Mouse (Mus musculus): Measurements from ENCODE around the gene Pptc7. TPM values are rescaled to one million over a fixed set of nuclear protein-coding genes. Genes with fewer than 3 reads are reported as not detected.

The Pptc7 gene
- polyA plus RNA-seq, 1 experiment = 18.7 TPM

DNA sequence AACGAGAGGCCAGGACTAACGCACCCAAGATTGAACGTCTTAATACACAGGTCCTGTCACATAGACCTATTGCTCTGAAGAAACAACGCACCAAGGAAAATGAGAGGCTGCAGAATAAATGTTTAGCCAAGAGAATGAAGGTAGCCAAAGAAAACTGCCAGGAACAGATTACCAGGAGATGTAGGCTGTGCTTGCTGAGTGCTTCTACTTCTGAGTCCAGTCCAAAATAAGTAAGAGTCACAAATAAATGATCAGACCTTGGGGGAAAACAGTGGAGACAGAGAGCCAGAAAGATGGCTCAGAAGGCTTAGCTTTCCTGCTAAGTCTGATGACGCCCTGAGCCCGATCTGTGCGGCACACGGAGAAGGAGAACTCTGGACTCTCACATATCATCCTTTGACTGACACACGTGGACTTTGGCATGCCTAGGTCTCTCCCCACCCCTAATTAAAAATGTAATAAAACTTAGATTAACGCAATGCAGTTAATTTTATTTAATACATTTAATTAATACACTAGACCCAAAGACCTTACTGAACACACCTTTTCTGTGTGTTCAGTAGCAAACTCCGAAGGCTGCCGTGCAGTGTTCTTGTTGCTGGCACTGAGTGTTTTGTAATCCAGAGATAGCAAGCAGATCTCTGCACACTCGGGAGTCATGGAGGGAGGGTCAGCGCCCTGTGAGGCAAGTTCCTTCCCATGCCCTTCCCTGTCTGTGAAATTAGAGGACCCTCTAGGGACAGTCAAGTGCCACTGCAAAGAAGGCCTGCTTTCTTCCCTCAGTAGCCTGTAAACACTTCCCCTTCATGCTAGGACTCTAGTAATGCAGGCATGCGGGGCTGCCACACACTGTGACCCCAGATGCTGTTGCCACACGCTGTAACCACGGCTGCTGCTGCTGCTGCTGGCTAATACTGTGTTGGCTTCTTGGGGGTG is 18.9 kb downstream of the Pptc7 start:
- Histone ChIP-seq H3K9me3 (replicated peaks; ENCODE audit: control insufficient read depth, insufficient read depth, low read length, poor library complexity, severe bottlenecking) (no peaks in the 10 kb centered on the region), H3K27ac (ENCODE audit: insufficient read depth, low read length) (no peak overlapping the region), H3K9ac (ENCODE audit: low read depth, poor library complexity, severe bottlenecking) (no peak overlapping the region), H3K4me1 (ENCODE audit: control insufficient read depth, insufficient read depth, low read length) (peaks cover 2% of the 10 kb centered on the region), H3K4me3 (ENCODE audit: low read depth, low read length) (no peak overlapping the region), H3K36me3 (ENCODE audit: control insufficient read depth, insufficient read depth, low read length, poor library complexity, severe bottlenecking) (no peaks in the 10 kb centered on the region), H3K27me3 (ENCODE audit: control insufficient read depth, insufficient read depth, low read length, poor library complexity, severe bottlenecking) (no peaks in the 10 kb centered on the region)
- no peak for TF ChIP-seq CTCF (IDR thresholded peaks at IDR 0.05; ENCODE audit: low read depth, low read length)

- Histone ChIP-seq H3K27me3 (ENCODE audit: control insufficient read depth, insufficient read depth, low read length, poor library complexity, severe bottlenecking) (no peaks in the 10 kb centered on the region), H3K36me3 (ENCODE audit: control insufficient read depth, insufficient read depth, low read length, poor library complexity, severe bottlenecking) (no peaks in the 10 kb centered on the region), H3K4me3 (ENCODE audit: low read depth, low read length) (no peak overlapping the region), H3K9me3 (replicated peaks; ENCODE audit: control insufficient read depth, insufficient read depth, low read length, poor library complexity, severe bottlenecking) (no peaks in the 10 kb centered on the region), H3K9ac (ENCODE audit: low read depth, poor library complexity, severe bottlenecking) (no peak overlapping the region), H3K4me1 (ENCODE audit: control insufficient read depth, insufficient read depth, low read length) (peaks cover 2% of the 10 kb centered on the region), H3K27ac (ENCODE audit: insufficient read depth, low read length) (no peak overlapping the region)
- TF ChIP-seq EP300 (IDR thresholded peaks at IDR 0.05; ENCODE audit: insufficient read depth, low read depth, low read length) (no peak), CTCF (IDR thresholded peaks at IDR 0.05; ENCODE audit: low read depth, low read length) (no peak), POLR2A (IDR thresholded peaks at IDR 0.05; ENCODE audit: insufficient read depth, low read length) (no peak)
Observed at GRCm38 (mm10) chr5:122303937-122304336, 19.8 kb downstream of the Pptc7 start.

GRCm38 (mm10) chr5:122304541-122304940 is 20.4 kb downstream of the Pptc7 start:
- H3K4me3 ChIP-seq (ENCODE audit: low read depth, low read length) = no peak overlapping the region
- no peaks in the 10 kb centered on the region for H3K27me3 ChIP-seq (ENCODE audit: control insufficient read depth, insufficient read depth, low read length, poor library complexity, severe bottlenecking)
- H3K27ac ChIP-seq (ENCODE audit: insufficient read depth, low read length) = no peak overlapping the region
- H3K9ac ChIP-seq (ENCODE audit: low read depth, poor library complexity, severe bottlenecking) = no peak overlapping the region
- TF ChIP-seq POLR2A (IDR thresholded peaks at IDR 0.05; ENCODE audit: insufficient read depth, low read length) = no peak
- TF ChIP-seq CTCF (IDR thresholded peaks at IDR 0.05; ENCODE audit: low read depth, low read length) = no peak
- TF ChIP-seq EP300 (IDR thresholded peaks at IDR 0.05; ENCODE audit: insufficient read depth, low read depth, low read length) = no peak
- no peaks in the 10 kb centered on the region for H3K36me3 ChIP-seq (ENCODE audit: control insufficient read depth, insufficient read depth, low read length, poor library complexity, severe bottlenecking)
- H3K4me1 ChIP-seq (ENCODE audit: control insufficient read depth, insufficient read depth, low read length) = peaks cover 2% of the 10 kb centered on the region
- H3K9me3 ChIP-seq (replicated peaks; ENCODE audit: control insufficient read depth, insufficient read depth, low read length, poor library complexity, severe bottlenecking) = no peaks in the 10 kb centered on the region

DNA sequence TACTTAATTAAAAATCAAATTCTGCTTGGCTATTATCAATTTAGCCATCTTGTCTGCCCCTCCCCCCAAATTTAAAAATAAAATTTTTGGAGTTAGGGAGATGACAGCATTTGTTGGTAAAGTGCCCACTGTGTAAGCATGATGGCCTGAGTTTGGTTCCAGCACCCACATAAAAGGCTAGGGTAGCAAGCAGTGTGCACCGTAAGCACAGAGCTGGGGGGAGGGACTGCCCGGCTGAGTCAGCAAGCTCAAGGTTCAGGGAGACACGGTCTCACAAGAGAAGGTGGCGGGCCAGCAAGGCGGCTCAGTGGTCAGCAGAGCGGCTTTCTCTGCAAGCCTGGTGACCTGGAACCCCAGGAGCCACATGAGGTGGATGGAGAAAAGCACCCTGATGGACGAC is 21.3 kb downstream of the Pptc7 start:
- H3K4me3 ChIP-seq (ENCODE audit: low read depth, low read length) = no peak overlapping the region
- no peaks in the 10 kb centered on the region for H3K9me3 ChIP-seq (replicated peaks; ENCODE audit: control insufficient read depth, insufficient read depth, low read length, poor library complexity, severe bottlenecking)
- H3K27ac ChIP-seq (ENCODE audit: insufficient read depth, low read length) = no peak overlapping the region
- no peak overlapping the region for H3K9ac ChIP-seq (ENCODE audit: low read depth, poor library complexity, severe bottlenecking)
- H3K4me1 ChIP-seq (ENCODE audit: control insufficient read depth, insufficient read depth, low read length) = peaks cover 2% of the 10 kb centered on the region
- no peaks in the 10 kb centered on the region for H3K27me3 ChIP-seq (ENCODE audit: control insufficient read depth, insufficient read depth, low read length, poor library complexity, severe bottlenecking)
- H3K36me3 ChIP-seq (ENCODE audit: control insufficient read depth, insufficient read depth, low read length, poor library complexity, severe bottlenecking) = no peaks in the 10 kb centered on the region
- TF ChIP-seq EP300 (IDR thresholded peaks at IDR 0.05; ENCODE audit: insufficient read depth, low read depth, low read length) (no peak), POLR2A (IDR thresholded peaks at IDR 0.05; ENCODE audit: insufficient read depth, low read length) (no peak), CTCF (IDR thresholded peaks at IDR 0.05; ENCODE audit: low read depth, low read length) (no peak)

GRCm38 (mm10) chr5:122306536-122306935 is 22.4 kb downstream of the Pptc7 start:
- Histone ChIP-seq H3K27ac (ENCODE audit: insufficient read depth, low read length) (no peak overlapping the region), H3K4me1 (ENCODE audit: control insufficient read depth, insufficient read depth, low read length) (peaks cover 2% of the 10 kb centered on the region), H3K4me3 (ENCODE audit: low read depth, low read length) (no peak overlapping the region), H3K27me3 (ENCODE audit: control insufficient read depth, insufficient read depth, low read length, poor library complexity, severe bottlenecking) (no peaks in the 10 kb centered on the region), H3K9ac (ENCODE audit: low read depth, poor library complexity, severe bottlenecking) (no peak overlapping the region), H3K36me3 (ENCODE audit: control insufficient read depth, insufficient read depth, low read length, poor library complexity, severe bottlenecking) (no peaks in the 10 kb centered on the region), H3K9me3 (replicated peaks; ENCODE audit: control insufficient read depth, insufficient read depth, low read length, poor library complexity, severe bottlenecking) (no peaks in the 10 kb centered on the region)
- TF ChIP-seq CTCF (IDR thresholded peaks at IDR 0.05; ENCODE audit: low read depth, low read length) = no peak
- no peak for TF ChIP-seq EP300 (IDR thresholded peaks at IDR 0.05; ENCODE audit: insufficient read depth, low read depth, low read length)
- no peak for TF ChIP-seq POLR2A (IDR thresholded peaks at IDR 0.05; ENCODE audit: insufficient read depth, low read length)

GRCm38 (mm10) chr5:122310699-122311098 is 26.5 kb downstream of the Pptc7 start:
- no peak overlapping the region for H3K9ac ChIP-seq (ENCODE audit: low read depth, poor library complexity, severe bottlenecking)
- TF ChIP-seq EP300 (IDR thresholded peaks at IDR 0.05; ENCODE audit: insufficient read depth, low read depth, low read length) (no peak), POLR2A (IDR thresholded peaks at IDR 0.05; ENCODE audit: insufficient read depth, low read length) (no peak), CTCF (IDR thresholded peaks at IDR 0.05; ENCODE audit: low read depth, low read length) (no peak)
- H3K36me3 ChIP-seq (ENCODE audit: control insufficient read depth, insufficient read depth, low read length, poor library complexity, severe bottlenecking) = no peaks in the 10 kb centered on the region
- H3K27me3 ChIP-seq (ENCODE audit: control insufficient read depth, insufficient read depth, low read length, poor library complexity, severe bottlenecking) = no peaks in the 10 kb centered on the region
- no peaks in the 10 kb centered on the region for H3K4me1 ChIP-seq (ENCODE audit: control insufficient read depth, insufficient read depth, low read length)
- no peak overlapping the region for H3K4me3 ChIP-seq (ENCODE audit: low read depth, low read length)
- no peaks in the 10 kb centered on the region for H3K9me3 ChIP-seq (replicated peaks; ENCODE audit: control insufficient read depth, insufficient read depth, low read length, poor library complexity, severe bottlenecking)
- no peak overlapping the region for H3K27ac ChIP-seq (ENCODE audit: insufficient read depth, low read length)

Measured in ES-Bruce4 (cell line).